Mouse (Mus musculus): ENCODE measurements at regions not wholly inside any gene's neighbourhood (a gene's known extent, or its start where the extent isn't known, plus 50 kb on each side); places are given as distances from the start of the nearest gene placed in this dataset.

GRCm38 (mm10) chr2:117988396-117989173, 123.1 kb upstream of the Thbs1 start:
- TF ChIP-seq CTCF (IDR thresholded peaks at IDR 0.05; ENCODE audit: extremely low read depth, insufficient read depth, low read length) (no peak), POLR2A (IDR thresholded peaks at IDR 0.05; ENCODE audit: extremely low read depth, insufficient read depth, low read length) (no peak)
